Mouse (Mus musculus): ENCODE results near the gene Dync2h1. TPM values are rescaled to one million over a fixed set of nuclear protein-coding genes. Genes with fewer than 3 reads are reported as not detected.

Gene Dync2h1
- polyA plus RNA-seq, 1 experiment from 2014 or later: 24.8 TPM

GRCm38 (mm10) chr9:6891331-6891730 is 292.9 kb downstream of the Dync2h1 start:
- Histone ChIP-seq H3K4me3 (no peak overlapping the region), H3K9ac (no peak overlapping the region)

GRCm38 (mm10) chr9:6881187-6881984 is 302.9 kb downstream of the Dync2h1 start:
- WGBS: 81% methylated on average over 1 of the region's 1 CpGs
- no peaks in the 10 kb centered on the region for H3K27me3 ChIP-seq
- H3K9me3 ChIP-seq (replicated peaks): no peaks in the 10 kb centered on the region
- no peak overlapping the region for H3K9ac ChIP-seq
- H3K27ac ChIP-seq: no peak overlapping the region
- H3K4me1 ChIP-seq: no peaks in the 10 kb centered on the region
- H3K4me2 ChIP-seq: no peak overlapping the region
- no peak overlapping the region for H3K4me3 ChIP-seq
- ATAC-seq: no peak
- no peaks in the 10 kb centered on the region for H3K36me3 ChIP-seq (ENCODE audit: poor library complexity, severe bottlenecking)

More at GRCm38 (mm10) chr9:6891331-6891730, 292.9 kb downstream of the Dync2h1 start:
- H3K4me2 ChIP-seq: no peak overlapping the region
- no peak overlapping the region for H3K27ac ChIP-seq
- no peaks in the 10 kb centered on the region for H3K36me3 ChIP-seq (ENCODE audit: poor library complexity, severe bottlenecking)
- no peaks in the 10 kb centered on the region for H3K4me1 ChIP-seq
- no peaks in the 10 kb centered on the region for H3K27me3 ChIP-seq
- H3K9me3 ChIP-seq (replicated peaks): no peaks in the 10 kb centered on the region
- no peak for ATAC-seq

Other genes starting within 250 kb of the Dync2h1 start
- 126 and 134 TPM in 2 replicates for gene Dcun1d5, start 74 bp upstream of the Dync2h1 start, polyA plus RNA-seq (2015; fragmentation: Nextera tagmentation; extraction: Ambion mirVana)
- gene Mmp13, start 88.1 kb upstream of the Dync2h1 start, polyA plus RNA-seq (2015; fragmentation: Nextera tagmentation; extraction: Ambion mirVana): not detected in 2 replicates
- gene Mmp12, start 159.9 kb upstream of the Dync2h1 start, polyA plus RNA-seq (2015; fragmentation: Nextera tagmentation; extraction: Ambion mirVana): not detected in 2 replicates
- not detected in 2 replicates for gene Mmp1b, start 203.6 kb upstream of the Dync2h1 start, polyA plus RNA-seq (2015; fragmentation: Nextera tagmentation; extraction: Ambion mirVana)

Measured in forebrain, embryonic 13.5 days (tissue).